Mouse (Mus musculus): Measurements from ENCODE around the gene Orm2.

Orm2 gene

DNA sequence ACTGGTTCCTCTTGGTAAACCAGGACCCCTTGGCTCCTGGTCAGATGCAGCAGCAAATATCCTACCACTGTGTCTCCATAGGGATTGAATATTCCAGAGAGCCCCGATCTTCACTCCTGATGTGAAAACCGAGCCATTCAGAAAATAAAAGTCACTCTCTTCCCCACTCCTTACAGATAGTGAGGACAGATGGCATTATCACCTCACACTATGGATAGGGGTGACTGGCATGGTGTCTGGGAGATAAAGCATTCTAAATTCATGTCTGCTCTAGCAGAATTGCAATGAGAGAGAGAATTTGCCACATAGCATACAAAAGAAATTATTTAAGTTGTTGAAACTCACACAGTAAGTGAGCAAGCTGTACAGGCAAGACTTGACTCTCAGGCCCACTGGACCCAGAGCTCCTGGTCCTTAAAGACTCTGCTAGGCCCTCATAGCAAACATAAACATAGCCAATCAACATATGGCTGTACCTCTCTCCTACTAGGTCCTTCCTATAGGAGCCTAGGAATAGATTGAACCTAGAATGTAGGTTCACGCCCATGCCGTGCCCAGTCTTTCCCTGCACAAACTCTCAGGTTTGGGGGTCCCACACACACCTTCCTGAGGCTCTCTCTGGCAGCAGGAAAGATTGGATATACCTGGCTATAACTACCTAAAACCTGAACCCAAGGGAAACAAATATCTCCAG, 20.6 kb downstream of the Orm2 start:
- no peak for DNase-seq

GRCm38 (mm10) chr4:63383474-63383873, 21.2 kb downstream of the Orm2 start:
- no peak for DNase-seq

DNA sequence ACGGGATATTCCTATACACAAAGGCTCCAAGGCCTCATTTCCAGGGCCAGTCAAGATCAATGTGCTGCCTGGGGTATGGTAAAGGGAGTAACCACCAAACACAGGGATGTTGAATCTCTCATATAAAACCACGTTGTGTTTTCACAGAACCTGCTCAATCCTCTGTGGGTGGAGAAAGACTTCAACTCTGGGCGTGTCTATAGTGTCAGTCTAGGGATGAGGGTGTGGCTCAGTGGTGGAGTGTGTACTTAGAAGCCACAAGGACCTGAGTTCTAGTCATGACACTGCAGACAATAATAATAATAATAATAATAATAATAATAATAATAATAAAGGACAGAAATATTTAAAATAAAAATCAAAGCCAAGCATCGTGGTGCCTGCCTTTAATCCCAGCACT, 22.0 kb downstream of the Orm2 start:
- DNase-seq = no peak

DNA sequence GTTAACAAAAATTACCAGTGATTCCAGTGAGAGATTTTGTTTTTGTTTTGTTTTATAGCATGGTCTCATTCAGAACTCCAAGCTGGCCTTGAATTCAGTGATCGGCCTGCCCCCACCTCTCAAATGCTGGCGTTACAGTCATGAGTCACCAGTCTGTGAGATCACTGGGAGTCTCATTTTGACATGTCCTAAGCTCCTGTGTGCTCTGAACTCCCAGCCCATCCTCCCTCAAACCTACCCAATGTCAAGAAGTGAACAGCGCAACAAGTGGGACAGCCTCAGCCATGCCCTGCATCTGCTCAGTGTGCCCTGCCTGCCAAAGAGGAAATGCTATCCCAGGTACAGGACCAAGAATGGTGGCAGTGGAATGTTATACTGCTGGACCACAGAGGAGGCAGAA, 23.0 kb downstream of the Orm2 start:
- no peak for DNase-seq

DNA sequence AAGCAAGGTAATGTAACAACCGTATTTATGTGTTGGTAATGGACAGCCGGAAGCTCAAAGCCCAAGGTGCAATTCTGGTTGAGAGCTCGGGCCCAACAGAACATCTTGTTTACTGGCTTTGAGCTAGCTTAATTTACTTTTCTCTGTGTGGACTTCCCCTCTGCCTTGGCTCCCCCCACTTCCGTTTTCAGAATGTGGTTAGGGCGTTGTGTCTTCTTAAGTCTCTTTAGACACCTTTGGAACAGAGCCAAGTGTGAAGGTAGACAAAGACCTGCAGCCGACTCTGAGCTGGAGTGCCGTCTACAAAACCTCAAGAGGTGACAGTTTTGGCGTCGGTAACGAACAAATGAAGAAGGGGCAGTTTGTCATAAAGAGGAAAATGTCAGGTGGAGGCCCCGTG, 23.5 kb downstream of the Orm2 start:
- peak; percentile 77 to 83 for DNase-seq

GRCm38 (mm10) chr4:63388029-63388428, 25.8 kb downstream of the Orm2 start:
- no peak for DNase-seq

- peak; percentile 55 to 69 for DNase-seq
Observed at GRCm38 (mm10) chr4:63389121-63389886, 27.1 kb downstream of the Orm2 start.

DNA sequence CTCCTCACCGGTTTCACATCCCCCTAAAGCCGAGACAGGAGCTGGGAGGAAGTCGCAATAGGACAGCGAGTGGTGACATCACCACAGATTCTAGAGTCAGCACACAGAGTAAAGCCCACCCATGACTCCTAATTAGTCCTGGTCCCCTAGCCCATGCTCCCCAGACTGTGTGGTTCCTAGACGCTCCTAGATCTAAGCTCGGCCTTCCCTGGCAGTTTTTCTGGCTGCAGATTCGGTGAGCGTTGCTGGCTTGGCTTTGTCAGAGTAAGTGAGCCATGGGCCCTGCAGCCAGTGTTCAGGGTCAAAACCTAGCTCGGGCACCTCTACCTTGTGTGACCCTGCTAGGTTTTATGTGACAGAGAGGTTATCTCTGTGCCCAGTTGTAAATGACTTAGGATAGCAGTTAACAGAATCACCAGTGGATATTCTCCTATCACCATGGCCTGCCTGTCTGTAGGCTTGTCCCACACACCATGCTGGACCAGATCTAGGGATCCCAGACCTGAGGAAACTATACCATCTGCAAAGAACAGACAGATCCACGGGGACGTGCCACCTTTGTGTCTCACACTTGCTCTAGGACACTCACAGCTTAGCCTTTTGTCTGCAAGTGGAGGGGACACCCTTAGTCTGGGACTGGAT, 27.8 kb downstream of the Orm2 start:
- no peak for DNase-seq

DNA sequence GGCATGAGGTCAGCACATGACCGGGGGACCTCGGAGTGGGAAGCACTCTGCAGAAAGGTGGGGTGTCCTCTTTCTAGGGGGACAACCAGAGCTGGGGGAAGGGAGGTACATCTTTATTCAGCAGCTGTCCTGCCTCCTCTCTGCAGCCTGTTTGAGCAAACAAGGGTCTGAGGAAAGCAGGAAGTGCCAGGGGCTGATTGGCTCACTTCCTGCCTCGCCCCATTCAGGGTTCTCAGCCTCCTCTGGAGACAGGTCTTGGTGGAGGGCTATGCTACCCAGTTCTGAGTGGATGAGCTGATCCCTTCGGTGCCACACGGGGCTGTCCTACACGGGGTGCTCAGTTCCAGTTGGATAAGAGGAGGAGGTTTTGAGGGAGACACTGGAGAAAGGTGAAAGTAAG, 29.1 kb downstream of the Orm2 start:
- peak; percentile 56 to 70 for DNase-seq

DNA sequence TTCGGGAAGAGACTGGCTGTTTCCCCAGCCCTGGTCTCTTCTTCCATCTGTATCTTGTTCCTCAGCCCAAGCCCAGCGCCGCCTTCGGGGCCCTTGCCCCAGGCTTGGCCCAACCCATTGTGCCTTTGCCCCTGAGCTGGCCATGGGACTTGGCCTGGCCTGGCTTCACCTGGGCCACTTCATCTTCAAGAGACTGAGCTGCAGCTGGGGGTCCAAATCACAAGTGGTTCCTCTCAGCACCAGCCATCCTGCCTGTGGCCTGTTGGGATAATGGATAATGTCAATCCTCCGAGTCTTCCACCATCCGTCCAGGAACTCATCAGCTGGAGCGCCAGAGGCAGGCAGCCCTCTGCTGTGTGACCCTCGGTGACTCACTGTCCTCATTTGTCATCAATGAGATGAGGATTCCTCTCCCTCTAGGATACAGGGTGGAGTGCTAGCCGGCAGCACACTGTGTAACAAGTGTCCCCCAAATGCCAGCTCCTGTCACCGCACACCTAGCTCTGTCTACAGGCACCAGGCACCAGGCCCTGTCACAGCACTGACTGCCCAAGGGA, 35.8 kb downstream of the Orm2 start:
- peak in 1 of 2 experiments; percentile 12 for DNase-seq

DNA sequence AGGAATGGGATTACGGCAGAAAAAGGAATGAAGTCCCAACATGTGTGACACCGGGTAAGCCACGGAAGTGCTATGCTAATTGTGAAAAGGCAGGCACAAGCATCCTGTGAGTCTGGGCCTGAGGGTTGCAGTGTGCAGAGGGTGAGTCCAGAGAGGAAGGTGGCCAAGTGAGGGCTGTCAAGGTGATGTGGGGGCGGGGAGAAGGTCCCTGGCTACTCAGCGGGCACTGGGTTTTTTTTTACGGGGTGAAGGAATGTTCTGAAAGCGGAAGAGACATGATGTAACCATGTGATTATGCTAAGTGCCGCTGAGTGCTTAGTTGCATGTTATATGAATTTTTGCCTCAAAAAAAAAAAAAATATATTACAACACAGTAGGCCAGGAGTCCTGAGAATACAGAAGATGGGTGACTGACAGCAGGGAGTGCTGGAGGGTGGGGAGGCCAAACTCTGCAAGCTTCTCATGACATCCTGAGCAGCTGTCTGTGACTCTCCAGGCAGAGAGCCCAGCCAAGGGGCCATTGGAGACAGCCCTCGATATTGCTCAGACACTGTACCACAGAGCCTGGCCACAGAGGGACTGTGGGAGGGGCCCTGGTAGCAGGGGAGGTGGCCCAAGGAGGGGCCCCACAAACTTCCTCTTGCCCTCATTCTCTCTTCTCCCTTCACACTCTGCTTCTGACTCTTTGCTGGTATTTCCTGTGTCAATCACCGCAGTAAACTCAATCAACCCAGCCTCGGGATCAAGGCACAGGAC, 36.8 kb downstream of the Orm2 start:
- DNase-seq = peak; percentile 48 to 67

DNA sequence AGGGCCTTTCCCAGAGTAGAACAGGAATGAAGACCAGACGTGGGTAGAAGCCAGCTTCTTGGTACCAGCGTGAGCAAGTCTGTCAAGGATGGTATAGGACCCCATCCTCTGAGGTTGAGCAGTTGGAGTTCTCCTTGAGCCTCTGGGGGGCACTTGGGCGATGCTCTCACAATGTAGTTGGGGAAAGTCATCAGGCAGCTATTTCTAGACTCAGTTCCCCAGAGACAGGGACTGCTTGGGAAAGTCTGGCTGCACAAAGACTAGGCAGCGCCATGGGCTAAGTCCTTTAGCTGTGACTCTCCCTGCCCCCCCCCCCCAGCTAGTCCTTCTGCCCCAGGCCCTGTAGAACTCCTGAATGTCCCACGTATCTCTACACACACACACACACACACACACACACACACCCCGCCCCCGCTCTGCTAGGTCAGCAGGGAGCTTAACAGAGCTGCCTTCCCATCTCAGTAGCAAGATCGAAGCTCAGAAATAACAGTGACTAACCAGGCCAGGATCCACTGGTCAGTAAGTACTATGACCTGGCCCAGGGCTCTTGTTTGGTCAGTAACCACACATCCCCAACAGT, 37.5 kb downstream of the Orm2 start:
- no peak for DNase-seq

DNA sequence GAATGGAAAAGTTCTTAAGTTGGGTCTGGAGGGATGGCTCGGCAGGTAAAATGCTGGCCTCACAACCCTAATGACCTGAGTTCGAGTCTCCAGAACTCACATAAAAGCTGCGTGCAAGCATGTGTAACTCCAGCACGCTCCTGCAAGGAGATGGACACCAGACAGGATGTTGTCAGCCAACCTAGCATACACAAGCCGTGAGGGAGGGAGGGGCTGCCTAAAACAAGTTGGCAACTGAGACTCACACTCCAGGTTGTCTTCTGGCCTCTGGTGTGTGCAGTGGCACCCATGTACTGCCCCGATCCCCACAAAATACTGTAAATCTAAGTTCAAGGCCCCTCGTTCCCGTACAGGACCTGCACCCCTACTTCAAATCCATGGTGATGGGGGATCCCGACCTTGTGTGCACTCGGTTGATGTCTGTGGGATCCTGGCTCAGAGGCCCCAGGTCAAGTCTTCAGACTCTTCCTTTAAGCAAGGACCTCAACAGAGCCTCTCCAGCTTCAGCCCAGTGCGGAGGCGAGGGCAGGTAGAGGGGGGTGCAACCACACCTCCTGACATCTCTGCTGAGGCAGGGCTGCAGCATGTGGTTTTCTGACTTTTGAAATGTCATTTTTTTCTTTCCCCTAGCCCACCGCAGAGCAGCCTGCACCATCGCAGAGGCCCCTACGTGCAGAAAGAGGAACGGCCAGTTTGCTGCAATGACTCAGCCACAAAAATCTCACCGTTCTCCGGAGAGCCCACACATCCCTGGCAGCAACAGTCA, 38.5 kb downstream of the Orm2 start:
- peak; percentile 62 to 75 for DNase-seq

GRCm38 (mm10) chr4:63401620-63402019, 39.4 kb downstream of the Orm2 start:
- DNase-seq = no peak

DNA sequence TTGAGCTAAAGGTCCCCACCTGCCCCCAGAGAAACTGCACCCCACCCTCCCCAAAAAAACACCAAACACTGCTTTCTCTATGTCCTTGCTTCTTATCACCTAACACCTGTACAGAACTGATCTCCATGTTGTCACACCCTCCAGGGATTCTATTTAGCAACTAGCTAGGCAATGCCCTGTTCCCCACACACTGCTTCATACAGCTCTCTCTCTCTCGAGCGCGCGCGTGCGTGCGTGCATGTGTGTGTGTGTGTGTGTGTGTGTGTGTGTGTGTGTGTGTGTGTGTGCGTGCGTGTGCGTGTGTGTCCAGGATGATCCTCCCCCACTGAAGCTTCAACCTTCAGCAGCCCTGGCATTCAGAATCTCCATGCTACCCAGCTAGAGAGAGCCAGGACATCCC, 39.8 kb downstream of the Orm2 start:
- no peak for DNase-seq

DNA sequence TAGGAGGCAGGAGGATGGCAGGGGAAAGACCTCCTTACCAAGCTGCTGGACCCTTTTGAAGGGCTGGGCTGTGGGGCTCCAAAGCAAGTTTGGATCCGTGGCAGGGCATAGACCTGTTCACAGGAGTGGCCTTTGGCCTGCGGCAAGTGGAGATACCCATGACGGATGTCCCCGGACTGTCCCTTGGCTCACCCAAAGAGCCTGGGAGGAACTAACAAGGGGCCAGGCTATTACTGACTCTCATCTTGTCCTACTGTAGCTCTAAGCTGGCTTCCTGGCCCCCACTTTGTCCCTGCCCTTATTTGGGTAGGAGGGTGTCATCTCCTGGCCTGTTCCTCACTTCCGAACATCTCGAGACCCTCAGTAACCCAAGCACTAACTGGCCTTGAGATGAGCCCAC, 40.3 kb downstream of the Orm2 start:
- no peak for DNase-seq

GRCm38 (mm10) chr4:63403040-63403959, 41.1 kb downstream of the Orm2 start, which contains the start of gene Akna:
Gene Akna (minus strand): TSS chr4:63403354.
- peak; percentile 83 to 90 for DNase-seq

DNA sequence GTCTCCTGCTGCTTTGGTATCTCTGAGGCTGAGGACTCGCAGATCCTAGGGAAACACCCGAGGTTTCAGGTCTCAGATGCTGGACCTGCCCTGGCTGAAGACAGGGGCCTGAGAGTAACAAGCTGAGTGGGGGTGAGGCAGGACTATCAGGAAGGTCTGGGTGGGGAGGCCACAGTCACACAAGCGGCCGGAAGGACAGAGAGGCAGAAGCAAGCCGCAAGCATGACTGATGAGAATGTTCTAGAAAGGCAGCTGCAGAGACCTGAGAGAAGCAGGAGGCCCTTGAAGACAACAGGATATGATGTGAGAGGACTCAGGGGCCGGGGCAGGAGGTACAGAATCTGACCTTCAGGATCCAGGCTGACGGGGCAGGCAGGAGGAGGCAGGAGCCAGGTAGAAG, 42.0 kb downstream of the Orm2 start:
- DNase-seq = peak; percentile 68 to 78

DNA sequence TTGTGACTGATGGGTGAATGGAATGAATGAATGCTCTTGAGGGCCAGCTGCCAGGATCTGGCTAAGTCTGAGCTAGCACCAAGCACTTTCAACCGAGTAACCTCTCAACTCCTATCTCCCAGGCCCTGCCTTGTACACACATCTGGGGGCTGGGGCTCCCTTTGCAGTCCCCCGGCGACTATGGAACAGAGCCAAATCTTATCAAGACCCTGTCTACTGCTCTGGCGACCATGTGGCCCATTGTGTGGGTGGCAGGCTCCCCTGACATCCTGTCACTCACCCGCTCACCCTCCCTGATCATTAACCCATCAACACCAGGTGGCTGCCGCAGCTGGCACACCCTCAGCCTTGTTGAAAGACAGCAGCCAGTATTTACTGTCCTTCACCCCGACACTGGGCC, 42.8 kb downstream of the Orm2 start:
- peak; percentile 65 to 78 for DNase-seq

- DNase-seq = no peak
Observed at GRCm38 (mm10) chr4:63405683-63406082, 43.4 kb downstream of the Orm2 start.

All from thymus, postnatal 36 days (tissue).